Mouse (Mus musculus) cerebellum, adult 11 months (tissue): ENCODE data around the gene Olfr490.

ENCODE experiments used
- DNase-seq: peaks from one replicate; pipeline ENCODE4 v3.0.0; 2022

Olfr490 gene

DNA sequence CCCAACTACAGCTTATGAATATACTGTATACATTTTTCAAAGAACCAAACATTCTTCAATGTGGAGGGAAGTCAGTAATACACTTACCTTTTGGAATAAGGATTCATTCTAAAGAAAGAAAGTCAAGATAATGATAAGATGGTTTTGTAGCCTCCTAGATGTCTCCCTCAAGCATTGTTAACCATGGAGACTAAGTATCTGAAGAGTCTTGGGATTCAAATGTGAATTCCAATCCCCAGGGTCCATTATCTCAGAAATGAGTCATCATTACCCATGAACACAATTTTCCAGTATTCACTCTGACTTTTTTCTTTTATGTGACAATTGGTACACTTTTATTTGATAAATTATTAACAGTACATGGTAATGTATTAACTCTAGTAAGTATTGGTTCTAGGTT lies at the start of gene Olfr490:
Gene Olfr490 (minus strand): TSS at position 101 of the 400 bp plus-strand sequence.
- DNase-seq, result no peak

DNA sequence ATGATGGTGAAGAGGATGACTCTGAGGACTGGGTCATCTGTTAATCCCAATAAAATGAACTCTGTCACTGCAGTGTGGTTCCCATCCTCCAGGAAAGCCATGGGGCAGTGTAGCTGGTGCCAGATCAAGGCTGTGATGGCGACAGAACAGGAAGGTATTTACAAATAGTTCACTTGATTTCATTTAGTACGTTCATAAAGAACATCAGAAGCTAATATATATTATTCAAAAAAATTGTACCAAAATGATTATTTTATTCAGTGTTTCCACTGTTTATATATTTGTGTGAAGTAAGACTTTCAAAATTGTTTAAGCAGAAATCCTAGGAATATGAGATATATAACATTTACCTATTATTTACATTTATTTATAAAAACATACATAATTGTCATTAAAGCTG lies 34.8 kb upstream of the Olfr490 start, which contains the start of gene Olfr492:
Gene Olfr492 (minus strand): TSS at position 101 of the 400 bp plus-strand sequence.
- no peak for DNase-seq

DNA sequence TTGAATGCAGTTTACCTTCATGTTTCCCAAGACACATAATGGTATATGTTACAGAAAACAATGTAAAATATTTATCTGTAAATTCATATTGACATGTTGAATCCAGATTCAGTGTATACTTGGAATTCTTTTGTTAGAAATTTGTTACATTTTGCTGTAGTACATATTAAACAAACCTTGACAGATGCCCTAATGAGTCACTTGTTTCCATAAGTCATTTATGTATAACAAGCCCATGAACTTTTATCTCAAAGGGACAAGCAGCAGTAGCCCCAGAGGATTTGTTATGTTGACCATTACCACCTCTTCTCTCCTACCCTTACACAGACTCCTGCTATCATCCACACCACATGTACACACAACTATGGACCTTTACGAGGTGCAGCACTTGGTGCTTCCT lies 24.4 kb upstream of the Olfr490 start, which contains the start of gene Olfr491:
Gene Olfr491 (plus strand): TSS at position 301 of the 400 bp plus-strand sequence.
- no peak for DNase-seq

DNA sequence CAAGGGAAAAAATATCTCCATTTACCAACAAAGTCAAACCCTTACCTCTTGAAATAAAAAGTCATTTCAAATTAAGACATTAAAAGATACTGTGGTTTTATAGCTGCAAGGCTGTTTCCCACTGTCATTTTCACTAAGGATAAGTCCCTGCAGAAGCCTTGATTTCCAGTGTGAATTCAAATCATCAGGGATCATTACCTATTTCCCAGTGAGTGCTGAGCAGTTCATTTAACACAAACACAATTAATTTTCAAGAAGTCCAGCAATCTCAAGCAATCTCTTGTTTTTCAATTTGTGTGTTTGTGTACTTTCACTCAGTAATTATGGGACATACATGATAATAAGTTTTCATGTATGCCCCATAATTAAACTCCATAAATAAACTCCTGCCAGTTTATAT lies 30.5 kb downstream of the Olfr490 start, which contains the start of gene Olfr488:
Gene Olfr488 (minus strand): TSS at position 101 of the 400 bp plus-strand sequence.
- DNase-seq, result no peak
